Mouse (Mus musculus) erythroblast, adult 5-6 weeks (primary cell): ENCODE results near the gene Gm42417. TPM values are rescaled to one million over a fixed set of nuclear protein-coding genes. Genes with fewer than 3 reads are reported as not detected.
"Not testable (repeated sequence)": the region's sequence is repeated elsewhere in the genome, so short reads cannot be mapped to it uniquely, and the experiment has no call there.

Source experiments
- ATAC-seq: replicated peaks from 2 replicates; pipeline ENCODE4 v1.8.0; 2016; ENCODE audit warnings: moderate number of reproducible peaks, mild to moderate bottlenecking, moderate TSS enrichment, inconsistent platforms; ENCODE audit not compliant: poor library complexity, low FRiP score, severe bottlenecking
- total RNA-seq, 2 experiments: library from RNA; stranded (forward) in 1 of 2; stranded (reverse) in 1 of 2; fragments of 150-400 nt in 1 of 2; fragments of 200-764, 138-1000 nt in 1 of 2; gene quantifications; 2 replicates each; pipeline versions ENCODE4 v1.2.3 to v1.2.4; 2015 to 2017; ENCODE audit warnings: low replicate concordance in 2 of 2

Gm42417 gene
- total RNA-seq, 2 experiments from 2014 or later: not detected

GRCm38 (mm10) chr1:36548771-36549170 is 9.5 kb upstream of the Gm42417 start:
- ATAC-seq: no peak

DNA sequence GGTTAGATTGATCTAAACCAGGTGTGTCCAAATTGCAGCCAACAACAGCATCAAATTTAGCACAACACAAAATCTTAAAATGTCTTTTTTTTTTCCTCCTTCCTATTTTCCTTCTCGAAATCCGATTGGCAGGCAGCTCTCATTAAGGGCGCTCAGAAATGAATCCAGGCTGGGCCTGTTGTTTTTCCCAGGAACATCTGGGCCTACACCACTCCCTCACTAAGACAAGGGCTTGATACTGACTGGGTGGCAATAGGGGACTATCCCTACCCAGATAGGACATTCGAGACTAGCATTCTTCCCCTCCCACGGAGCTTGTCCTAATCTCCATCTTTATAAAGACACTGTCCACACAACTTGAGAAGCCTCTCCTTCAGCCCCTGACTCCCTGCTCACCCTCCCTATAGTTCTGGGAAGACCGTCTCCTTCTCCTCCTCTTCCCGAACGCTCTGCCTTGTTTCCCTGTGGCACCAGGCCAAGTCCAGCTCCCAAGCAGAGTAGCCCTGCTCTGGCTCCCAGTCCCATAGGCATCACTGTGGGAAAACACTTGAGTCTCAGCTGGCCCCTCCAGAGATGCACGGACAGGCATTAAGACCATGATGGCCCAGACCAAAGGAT is 8.9 kb upstream of the Gm42417 start:
- no peak for ATAC-seq

GRCm38 (mm10) chr1:36546888-36547471 is 7.8 kb upstream of the Gm42417 start, which contains the start of gene Ankrd39:
Gene Ankrd39, minus strand, starts transcription at chr1:36547445.
- ATAC-seq: peak; percentile 100

DNA sequence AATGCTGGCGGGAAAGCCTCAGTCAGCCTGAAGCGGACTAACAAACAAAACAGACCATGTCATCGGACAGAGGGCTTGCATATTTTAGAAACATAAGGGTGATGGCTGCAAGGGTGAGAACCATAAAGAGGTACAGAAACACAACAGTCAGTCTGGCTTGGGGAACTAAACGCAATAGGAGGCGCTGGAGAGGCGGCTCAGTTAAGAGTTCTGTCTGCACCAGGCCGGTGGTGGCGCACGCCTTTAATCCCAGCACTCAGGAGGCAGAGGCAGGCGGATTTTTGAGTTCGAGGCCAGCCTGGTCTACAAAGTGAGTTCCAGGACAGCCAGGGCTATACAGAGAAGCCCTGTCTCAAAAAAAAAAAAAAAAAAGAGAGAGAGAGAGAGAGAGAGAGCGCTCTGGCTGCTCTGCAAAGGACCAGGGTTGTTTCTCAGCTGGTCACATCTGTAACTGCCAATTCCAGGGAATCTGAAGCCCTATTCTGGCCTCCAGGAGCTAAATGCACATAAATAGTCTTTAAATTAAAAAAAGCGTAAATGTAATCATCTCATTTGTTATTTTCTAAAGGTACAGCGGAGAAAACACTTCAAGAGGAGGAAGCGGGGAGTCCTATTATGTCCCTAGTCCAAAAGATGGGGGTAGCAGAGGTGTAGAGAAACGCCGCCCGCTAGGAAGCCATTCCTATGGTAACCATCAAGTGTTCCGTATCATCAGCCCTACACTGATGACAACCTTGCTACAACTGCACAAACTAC is 6.8 kb upstream of the Gm42417 start:
- no peak for ATAC-seq

DNA sequence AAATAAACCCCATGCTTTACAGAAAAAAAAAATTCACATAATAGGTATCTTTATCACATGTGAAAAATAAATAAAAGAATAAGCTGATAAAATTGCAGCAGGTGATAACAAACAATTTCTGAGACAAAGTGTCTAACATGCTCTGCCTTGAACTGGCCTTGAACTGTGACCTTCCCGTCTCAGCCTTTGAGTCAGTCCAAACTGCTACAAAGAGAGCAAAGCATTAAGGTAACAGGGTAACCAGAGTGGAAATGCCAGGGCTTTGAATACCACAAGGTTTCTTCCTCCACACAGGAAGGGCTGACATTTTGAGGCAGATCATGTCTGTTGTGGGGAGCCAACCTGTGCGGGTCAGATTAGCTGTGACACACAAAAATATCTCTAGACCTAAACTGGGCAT is 6.2 kb upstream of the Gm42417 start:
- no peak for ATAC-seq

- no peak for ATAC-seq
Measured at GRCm38 (mm10) chr1:36542925-36543324, 3.7 kb upstream of the Gm42417 start.

DNA sequence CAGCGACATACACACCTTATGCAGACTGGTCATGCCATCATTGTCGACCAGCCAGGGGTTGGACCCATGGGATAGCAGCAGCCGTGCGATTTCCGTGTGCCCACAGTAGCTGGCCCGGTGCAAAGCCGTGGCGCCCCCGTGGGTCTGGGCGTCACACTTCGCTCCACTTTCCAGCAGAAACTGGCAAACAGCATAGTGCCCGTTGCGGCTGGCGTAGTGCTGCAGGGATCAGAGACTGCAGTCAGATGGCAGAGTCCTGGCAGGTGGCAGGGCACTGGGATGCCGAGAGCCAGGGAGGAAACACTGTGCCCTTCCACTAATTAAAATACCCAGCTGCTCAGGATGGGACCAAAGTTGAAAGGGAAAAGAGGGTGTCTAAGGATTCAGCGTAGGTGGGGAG is 2.6 kb upstream of the Gm42417 start:
- no peak for ATAC-seq

- no peak for ATAC-seq
Measured at GRCm38 (mm10) chr1:36540807-36541206, 1.6 kb upstream of the Gm42417 start.

- no peak for ATAC-seq
Measured at GRCm38 (mm10) chr1:36540132-36540531, 903 bp upstream of the Gm42417 start.

- no peak for ATAC-seq
Measured at GRCm38 (mm10) chr1:36538727-36539126, 502 bp downstream of the Gm42417 start.

DNA sequence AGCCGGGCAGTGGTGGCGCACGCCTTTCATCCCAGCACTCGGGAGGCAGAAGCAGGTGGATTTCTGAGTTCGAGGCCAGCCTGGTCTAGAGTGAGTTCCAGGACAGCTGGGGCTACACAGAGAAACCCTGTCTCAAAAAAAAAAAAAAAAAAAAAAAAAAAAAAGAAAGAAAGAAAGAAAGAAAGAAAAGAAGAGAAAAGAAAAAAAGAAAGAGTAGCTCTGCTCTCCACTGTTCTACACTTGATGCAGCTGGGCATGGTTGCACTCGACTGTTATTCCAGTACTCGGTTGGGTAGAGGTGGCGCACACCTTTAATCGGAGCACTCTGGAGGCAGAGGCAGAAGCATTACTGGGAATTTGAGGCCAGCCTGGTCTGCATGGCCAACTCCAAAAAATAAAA is 2.4 kb downstream of the Gm42417 start, which contains the start of gene Ankrd23:
Ankrd23 (minus strand) TSS at position 101 of the 400 bp plus-strand sequence.
- not testable (repeated sequence) for ATAC-seq

DNA sequence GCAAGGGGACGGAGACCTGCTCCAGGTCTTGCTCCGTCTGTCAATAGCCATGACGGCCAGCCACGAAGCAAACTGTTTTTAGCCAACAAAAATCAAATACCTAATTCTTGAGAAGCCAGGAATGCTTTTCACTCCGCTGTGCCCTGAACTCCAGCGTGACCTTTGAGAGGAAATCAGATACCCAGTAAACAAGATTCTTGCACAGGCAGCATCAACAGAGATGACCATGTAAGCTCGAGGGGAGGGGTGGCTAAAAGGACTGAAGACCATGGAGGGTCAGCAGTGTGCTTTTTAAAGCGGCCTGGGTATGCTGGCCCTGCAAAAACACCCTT is 2.9 kb downstream of the Gm42417 start:
- ATAC-seq: no peak

- no peak for ATAC-seq
Measured at GRCm38 (mm10) chr1:36535477-36536396, 3.5 kb downstream of the Gm42417 start.

DNA sequence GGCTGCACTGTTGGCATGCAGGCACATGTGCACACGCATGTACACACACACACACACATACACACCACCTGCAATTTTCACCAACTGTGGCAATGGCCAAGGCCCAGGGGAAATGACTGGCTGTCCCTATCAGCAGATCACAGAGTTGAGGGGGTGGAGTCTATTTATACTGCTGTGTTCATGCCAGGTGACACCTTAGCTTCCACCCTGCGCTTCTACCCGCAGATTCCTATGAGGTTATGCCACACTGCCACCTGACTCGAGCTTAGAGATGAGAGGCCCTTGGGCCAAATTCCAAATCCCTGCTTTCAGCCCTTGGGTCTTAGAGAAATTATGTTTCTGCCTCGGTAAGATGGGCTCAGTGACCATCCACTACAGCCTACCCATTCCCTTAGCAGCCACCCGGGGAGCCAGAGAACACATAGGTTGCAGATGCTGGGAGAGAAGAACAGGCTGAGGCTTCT is 4.6 kb downstream of the Gm42417 start:
- ATAC-seq: 0 out of 2 replicates have a peak, but pooled peaks have one; percentile 35

DNA sequence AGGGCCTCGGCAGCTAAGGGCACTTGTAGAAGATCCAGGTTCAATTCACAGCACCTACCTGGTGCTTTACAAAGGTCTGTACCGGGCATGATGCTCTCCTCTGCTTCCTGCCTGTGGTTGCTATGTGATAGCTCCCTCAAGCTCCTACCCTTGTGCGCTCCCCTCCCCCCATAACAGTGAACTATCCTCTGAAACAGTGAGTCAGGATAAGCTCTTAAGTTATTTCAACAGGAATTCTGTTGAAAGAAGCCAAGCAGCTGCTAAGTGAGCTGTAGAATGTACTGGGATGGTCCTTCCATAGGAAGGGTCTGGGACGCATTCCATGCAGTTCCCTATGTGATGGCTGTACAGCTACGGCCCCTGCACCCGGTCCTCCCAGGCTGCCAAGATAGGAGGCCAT is 5.7 kb downstream of the Gm42417 start:
- no peak for ATAC-seq

- no peak for ATAC-seq
Measured at GRCm38 (mm10) chr1:36531461-36531860, 7.8 kb downstream of the Gm42417 start.

GRCm38 (mm10) chr1:36530962-36531361 is 8.3 kb downstream of the Gm42417 start:
- no peak for ATAC-seq

DNA sequence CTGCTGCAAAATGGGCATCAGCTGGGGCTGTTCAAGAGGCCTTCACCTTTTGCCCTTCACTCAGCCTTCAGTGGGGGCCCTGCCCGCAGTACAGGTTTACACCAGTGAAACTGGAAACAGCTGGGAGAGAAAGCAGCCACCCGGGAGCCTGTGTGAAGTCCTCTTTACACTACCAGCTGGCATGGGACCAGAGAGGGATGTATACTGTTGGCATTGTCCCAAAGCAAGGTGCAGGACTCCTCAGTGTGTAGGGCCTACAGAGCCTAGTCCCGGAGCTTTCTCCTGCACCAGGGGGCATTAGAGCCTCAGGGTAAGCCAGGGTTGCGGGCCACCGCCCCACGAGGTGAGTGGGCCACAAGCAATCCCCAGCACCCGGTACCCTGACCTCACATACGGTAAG is 8.7 kb downstream of the Gm42417 start:
- ATAC-seq: no peak

DNA sequence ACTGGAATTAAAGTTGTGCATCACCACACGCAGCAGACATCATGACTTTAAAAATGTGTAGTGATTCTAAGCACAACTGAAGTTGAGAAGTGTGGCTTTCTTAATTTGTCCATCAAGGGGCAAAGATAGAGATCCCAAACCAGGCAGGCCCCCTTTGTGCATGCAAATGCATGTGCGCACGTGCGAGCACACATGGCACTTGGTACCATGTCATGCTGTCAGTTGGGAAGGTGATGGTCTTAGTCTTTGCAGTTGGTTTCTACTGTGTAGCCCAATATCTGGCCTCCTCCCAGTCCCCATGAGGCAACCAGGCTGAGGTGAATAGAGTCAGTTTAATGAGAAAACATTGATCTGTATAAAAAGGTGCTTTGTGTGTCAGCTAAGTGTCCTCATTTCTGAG is 9.4 kb downstream of the Gm42417 start:
- ATAC-seq: no peak

DNA sequence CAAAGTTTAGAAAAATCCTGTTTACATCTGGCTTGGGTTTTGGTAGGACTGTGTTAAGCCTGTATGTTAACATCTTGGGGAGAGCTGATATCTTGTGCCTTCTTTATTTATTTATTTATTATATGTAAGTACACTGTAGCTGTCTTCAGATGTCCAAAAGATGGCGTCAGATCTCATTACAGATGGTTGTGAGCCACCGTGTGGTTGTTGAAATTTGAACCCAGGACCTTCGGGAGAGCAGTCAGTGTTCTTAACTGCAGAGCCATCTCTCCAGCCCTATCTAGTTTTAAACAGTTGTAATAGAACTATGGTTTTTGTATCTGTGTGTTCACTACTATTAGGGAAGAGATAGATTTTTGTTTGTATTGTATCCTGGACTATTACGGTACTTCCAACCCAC is 10.0 kb downstream of the Gm42417 start:
- ATAC-seq: no peak
